Mouse (Mus musculus): ENCODE data around the gene Syt14. TPM values are rescaled to one million over a fixed set of nuclear protein-coding genes. Genes with fewer than 3 reads are reported as not detected.

Syt14 gene
- total RNA-seq, 2 experiments from 2014 or later, result 28.6 to 29.0 TPM

Other genes with a start within 250 kb of the Syt14 start
- gene Sertad4, start 180.0 kb downstream of the Syt14 start, total RNA-seq (2021), result 10 to 100 TPM; 36.7 to 39.6 TPM
- gene Diexf, start 94.5 kb upstream of the Syt14 start, total RNA-seq (2021), result 10 to 100 TPM; 26.5 to 28.6 TPM
- 1 to 10 TPM in 1 of 2 experiments, under 1 TPM in 1; 0.79 to 1.1 TPM for gene Irf6, start 117.3 kb upstream of the Syt14 start, total RNA-seq (2021)
- gene A130010J15Rik, start 132.3 kb upstream of the Syt14 start, total RNA-seq (2021), result 1 to 10 TPM; 6.8 to 7.8 TPM
- 1 to 10 TPM; 1.0 to 2.0 TPM for gene Traf3ip3, start 165.9 kb upstream of the Syt14 start, total RNA-seq (2021)
- gene Lamb3, start 171.9 kb upstream of the Syt14 start, total RNA-seq (2021), result 1 to 10 TPM in 1 of 2 experiments, under 1 TPM in 1; 0.91 to 1.0 TPM
- 1 to 10 TPM; 3.2 to 3.4 TPM for gene Hsd11b1, start 228.3 kb upstream of the Syt14 start, total RNA-seq (2021)
- gene G0s2, start 237.4 kb upstream of the Syt14 start, total RNA-seq (2021), result 1 to 10 TPM; 3.1 to 3.7 TPM